Mouse (Mus musculus): ENCODE data around the gene Tbc1d22a.

DNA sequence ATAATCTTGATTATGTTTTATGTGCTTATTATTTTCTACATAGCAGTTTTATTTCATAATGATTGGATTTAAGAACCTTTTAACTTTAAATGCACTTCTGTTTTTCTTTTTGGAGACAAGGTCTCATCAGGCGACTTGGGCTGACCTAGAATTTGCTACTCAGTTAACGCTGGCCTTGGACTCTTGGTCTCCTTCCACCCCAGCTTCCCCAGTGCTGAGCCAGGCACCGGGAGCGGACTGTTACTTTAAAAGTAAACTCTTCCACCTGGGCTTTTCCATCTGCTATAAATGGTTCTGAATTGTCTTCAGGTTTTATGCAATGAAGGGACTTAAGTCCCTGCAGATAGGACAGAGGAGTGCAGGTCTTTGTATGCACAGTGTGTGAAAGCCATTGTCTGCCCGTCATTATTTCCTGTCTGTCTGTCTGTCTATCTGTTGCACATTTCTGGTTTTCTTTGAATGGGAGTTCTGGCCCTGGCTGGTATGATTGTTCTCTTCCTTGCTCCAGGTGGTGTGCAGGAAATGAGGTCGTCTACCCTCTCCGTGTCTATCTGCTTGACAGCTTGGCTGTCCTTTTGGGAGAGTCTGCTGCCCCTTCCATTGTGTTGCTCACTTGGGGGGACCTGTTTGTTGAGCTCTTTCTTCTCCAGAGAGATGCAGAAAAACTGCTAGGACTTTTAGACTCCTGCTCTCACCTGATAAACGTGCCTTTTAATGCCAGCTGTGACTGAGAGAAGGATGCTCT, 117.4 kb downstream of the Tbc1d22a start:
- no peak for TF ChIP-seq MAX (IDR thresholded peaks at IDR 0.05; ENCODE audit: low read length)
- no peak for TF ChIP-seq SIN3A (IDR thresholded peaks at IDR 0.05; ENCODE audit: low read length)
- TF ChIP-seq POLR2A (IDR thresholded peaks at IDR 0.05; ENCODE audit: control insufficient read depth in 1 of 2, insufficient read depth in 1 of 2, low read depth in 1 of 2, low read length in 2 of 2, poor library complexity in 1 of 2): no peak
- TF ChIP-seq ZNF384 (IDR thresholded peaks at IDR 0.05; ENCODE audit: low read depth, low read length): no peak
- no peak for TF ChIP-seq JUND (IDR thresholded peaks at IDR 0.05; ENCODE audit: low read depth, low read length)
- no peak for TF ChIP-seq USF2 (IDR thresholded peaks at IDR 0.05; ENCODE audit: borderline replicate concordance in 1 of 2, insufficient read depth in 1 of 2, low read depth in 1 of 2, low read length in 2 of 2)
- TF ChIP-seq HCFC1 (IDR thresholded peaks at IDR 0.05; ENCODE audit: low read depth, low read length): no peak
- TF ChIP-seq UBTF (IDR thresholded peaks at IDR 0.05; ENCODE audit: borderline replicate concordance, insufficient read depth, low read depth, low read length): no peak
- TF ChIP-seq CTCF (IDR thresholded peaks at IDR 0.05 in 2 of 3, conservative IDR thresholded peaks at IDR 0.05 in 1 of 3; ENCODE audit: control insufficient read depth in 1 of 3, insufficient read depth in 1 of 3, low read depth in 2 of 3, low read length in 3 of 3, poor library complexity in 1 of 3, severe bottlenecking in 1 of 3): no peak
- TF ChIP-seq POLR2AphosphoS2 (IDR thresholded peaks at IDR 0.05; ENCODE audit: low read length): no peak

Measured in MEL (cell line).